Mouse (Mus musculus) T-helper 17 cell (primary cell): ENCODE data around the gene Pde4b.

Experiments
- in situ Hi-C, 2 experiments: fragments of 300-600 bp; cut with MboI, MseI; formaldehyde crosslinking; loops; 1 replicate in 1 of 2; 2 replicates in 1 of 2; pipeline ENCODE4 v1.15.1; 2025; ENCODE audit warnings: high pct_unique_total_duplicates in 2 of 2

The Pde4b gene

GRCm38 (mm10) chr4:102459216-102459999 lies 372.1 kb downstream of the Pde4b start:
- in situ Hi-C loops, result loop anchor here in 1 of 2 experiments (25.0 kb wide), 1 partner anchor 1728 kb away; no protein-coding TSS in a partner anchor

GRCm38 (mm10) chr4:102478104-102478503 lies 390.8 kb downstream of the Pde4b start:
- in situ Hi-C loops, result no loop called here

- in situ Hi-C loops, result no loop called here
These were observed 391.5 kb downstream of the Pde4b start for GRCm38 (mm10) chr4:102478860-102479259.

GRCm38 (mm10) chr4:102480830-102481484 lies 393.6 kb downstream of the Pde4b start:
- in situ Hi-C loops, result loop anchor here (5.0 kb wide), 2 partner anchors 231 to 254 kb away; no protein-coding TSS in a partner anchor

GRCm38 (mm10) chr4:102483354-102484018 lies 396.1 kb downstream of the Pde4b start:
- in situ Hi-C loops, result loop anchor here (5.0 kb wide), 2 partner anchors 229 to 256 kb away; no protein-coding TSS in a partner anchor

- in situ Hi-C loops, result loop anchor here (5.0 kb wide), 2 partner anchors 228 to 257 kb away; no protein-coding TSS in a partner anchor
These were observed 397.4 kb downstream of the Pde4b start for GRCm38 (mm10) chr4:102484738-102485137.

GRCm38 (mm10) chr4:102486134-102486920 lies 399.0 kb downstream of the Pde4b start:
- in situ Hi-C loops, result no loop called here

- in situ Hi-C loops, result no loop called here
These were observed 399.5 kb downstream of the Pde4b start for GRCm38 (mm10) chr4:102486921-102487240.

GRCm38 (mm10) chr4:102488000-102488399 lies 400.7 kb downstream of the Pde4b start:
- in situ Hi-C loops, result no loop called here

GRCm38 (mm10) chr4:102491468-102492123 lies 404.3 kb downstream of the Pde4b start:
- in situ Hi-C loops, result loop anchor here in 1 of 2 experiments (5.0 kb wide), 1 partner anchor 166 kb away; no protein-coding TSS in a partner anchor

GRCm38 (mm10) chr4:102492911-102493310 lies 405.6 kb downstream of the Pde4b start:
- in situ Hi-C loops, result loop anchor here in 1 of 2 experiments (5.0 kb wide), 1 partner anchor 164 kb away; no protein-coding TSS in a partner anchor

- in situ Hi-C loops, result loop anchor here in 1 of 2 experiments (5.0 kb wide), 1 partner anchor 164 kb away; no protein-coding TSS in a partner anchor
These were observed 406.2 kb downstream of the Pde4b start for GRCm38 (mm10) chr4:102493342-102494128.

- in situ Hi-C loops, result loop anchor here in 1 of 2 experiments (5.0 kb wide), 1 partner anchor 163 kb away; no protein-coding TSS in a partner anchor
These were observed 406.9 kb downstream of the Pde4b start for GRCm38 (mm10) chr4:102494203-102494602.

GRCm38 (mm10) chr4:102495001-102495400 lies 407.7 kb downstream of the Pde4b start:
- in situ Hi-C loops, result loop anchor here in 1 of 2 experiments (5.0 kb wide), 1 partner anchor 157 kb away; no protein-coding TSS in a partner anchor

GRCm38 (mm10) chr4:102495474-102495873 lies 408.1 kb downstream of the Pde4b start:
- in situ Hi-C loops, result loop anchor here in 1 of 2 experiments (5.0 kb wide), 1 partner anchor 157 kb away; no protein-coding TSS in a partner anchor

- in situ Hi-C loops, result loop anchor here in 1 of 2 experiments (5.0 kb wide), 1 partner anchor 156 kb away; no protein-coding TSS in a partner anchor
These were observed 409.2 kb downstream of the Pde4b start for GRCm38 (mm10) chr4:102496269-102497177.

GRCm38 (mm10) chr4:102497221-102497620 lies 409.9 kb downstream of the Pde4b start:
- in situ Hi-C loops, result loop anchor here in 1 of 2 experiments (5.0 kb wide), 1 partner anchor 155 kb away; no protein-coding TSS in a partner anchor
